Mouse (Mus musculus) c-Kit-positive CD71-negative TER-119-negative erythroid progenitor cells, embryonic 14.5 days (primary cell): ENCODE results near the gene Myo1e.

Source experiments
- DNase-seq: peaks from one replicate; pipeline ENCODE4 v3.0.0-alpha.2; 2013; ENCODE audit warnings: low read depth

Gene Myo1e

DNA sequence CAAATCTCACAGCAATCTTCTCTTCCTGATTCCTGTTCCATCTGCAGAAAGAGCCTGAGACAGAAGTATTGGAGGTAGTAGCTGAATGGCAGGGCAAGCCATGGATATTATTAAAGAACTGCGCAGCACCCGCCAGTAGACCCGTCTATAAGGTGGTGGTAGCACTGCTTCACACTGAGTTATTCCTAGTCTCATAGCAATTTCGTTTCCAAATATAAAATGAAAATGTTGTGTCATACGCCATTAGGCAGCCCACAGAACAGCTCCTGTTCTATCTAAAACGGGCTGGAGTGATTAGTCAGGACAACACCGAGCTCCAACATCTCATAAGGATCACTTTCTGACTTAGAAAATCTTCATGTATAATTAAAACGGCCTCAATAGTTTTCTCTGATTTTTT lies 157.6 kb downstream of the Myo1e start:
- DNase-seq: no peak

- no peak for DNase-seq
These were observed 158.8 kb downstream of the Myo1e start for GRCm38 (mm10) chr9:70365915-70366314.

GRCm38 (mm10) chr9:70366898-70367297 lies 159.7 kb downstream of the Myo1e start:
- DNase-seq: no peak

DNA sequence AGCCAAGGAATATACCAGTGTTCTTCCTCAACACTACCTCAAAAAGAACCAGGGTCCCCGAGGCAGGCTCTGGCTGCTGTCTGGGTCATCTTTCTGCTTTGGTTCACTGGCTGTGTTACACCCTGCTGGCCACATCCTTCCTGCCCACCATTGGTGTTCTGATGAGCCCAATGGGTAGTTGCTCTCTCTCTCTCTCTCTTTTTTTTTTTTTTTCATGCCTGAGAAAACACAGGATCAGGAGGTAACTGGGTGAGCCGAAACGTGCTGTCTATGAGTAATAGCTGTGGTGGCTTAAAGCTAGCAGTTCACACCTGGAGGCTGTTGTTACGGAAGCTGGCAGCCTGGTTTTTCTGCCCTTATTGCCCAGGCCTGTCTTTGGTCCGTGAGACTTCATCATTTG lies 164.5 kb downstream of the Myo1e start:
- no peak for DNase-seq

- no peak for DNase-seq
These were observed 172.6 kb downstream of the Myo1e start for GRCm38 (mm10) chr9:70379502-70380467.

GRCm38 (mm10) chr9:70382091-70382490 lies 174.9 kb downstream of the Myo1e start:
- DNase-seq: no peak

DNA sequence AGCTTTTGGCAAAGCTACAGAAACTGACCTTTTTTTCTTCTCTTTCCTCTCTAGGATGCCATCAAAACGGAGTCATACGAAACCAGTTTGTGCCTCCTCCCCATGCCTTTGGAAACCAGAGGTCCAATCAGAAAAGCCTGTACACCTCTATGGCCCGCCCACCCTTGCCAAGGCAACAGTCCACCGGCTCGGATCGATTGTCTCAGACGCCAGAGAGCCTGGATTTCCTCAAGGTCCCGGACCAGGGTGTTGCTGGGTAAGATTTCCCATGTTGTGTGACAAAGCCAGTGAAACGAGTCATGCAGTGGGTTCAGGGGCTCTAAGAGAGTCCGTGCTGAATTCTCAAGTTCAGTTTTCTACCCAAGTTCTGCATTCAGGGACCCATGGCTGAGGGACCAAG lies 176.6 kb downstream of the Myo1e start:
- no peak for DNase-seq

DNA sequence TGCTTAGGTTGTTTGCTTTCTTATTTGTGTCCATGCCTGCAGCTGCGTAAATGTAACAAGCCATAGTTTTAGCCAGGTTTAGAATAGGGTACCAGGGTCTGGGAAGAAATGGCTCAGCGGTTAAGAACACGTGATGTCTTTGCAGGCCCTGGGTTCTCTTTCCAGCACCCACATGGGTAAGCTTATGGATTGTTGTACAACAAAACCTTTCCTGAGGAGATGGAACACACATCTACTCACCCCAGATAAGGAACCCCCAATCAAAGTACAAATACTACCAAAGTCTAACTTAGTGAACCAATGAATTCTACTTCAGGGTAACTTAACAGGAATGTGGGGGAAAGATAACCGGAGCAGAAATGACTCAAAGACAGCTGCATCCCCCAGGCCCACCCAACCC lies 177.3 kb downstream of the Myo1e start:
- DNase-seq: no peak

GRCm38 (mm10) chr9:70384958-70385728 lies 178.0 kb downstream of the Myo1e start:
- no peak for DNase-seq

DNA sequence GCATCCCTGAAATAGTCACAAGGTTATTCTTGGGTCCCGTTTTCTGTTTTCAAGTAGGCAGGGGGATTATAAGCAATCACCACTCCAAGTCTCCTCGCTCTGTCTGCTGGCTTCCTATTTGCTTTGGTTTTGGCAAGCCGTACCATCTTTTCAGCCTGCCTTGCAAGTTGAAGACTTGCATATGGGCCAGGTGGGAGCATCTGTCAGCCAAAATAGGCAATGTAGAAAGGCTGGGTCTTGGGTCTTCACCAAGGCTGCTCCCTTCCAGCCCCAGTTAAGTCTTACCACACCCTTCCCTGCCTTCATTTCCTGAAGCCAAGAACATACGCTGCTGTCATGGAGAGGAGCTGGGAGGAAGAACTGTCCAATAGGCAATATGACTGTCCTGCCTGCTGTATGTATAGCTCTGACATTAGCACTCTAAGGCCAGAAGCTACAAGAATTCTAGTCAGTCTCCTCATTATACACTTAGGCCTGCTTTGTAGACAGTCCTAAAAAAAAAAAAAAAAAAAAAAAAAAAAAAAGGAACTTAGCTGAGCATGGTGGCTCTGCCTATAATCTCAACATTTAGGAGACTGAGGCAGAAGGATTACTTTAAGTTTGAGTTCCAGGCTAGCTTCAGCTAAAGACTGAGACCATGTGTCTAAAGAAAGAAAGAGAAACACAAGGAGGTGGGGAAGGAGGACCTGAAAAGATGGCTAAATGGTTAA lies 180.4 kb downstream of the Myo1e start:
- no peak for DNase-seq

DNA sequence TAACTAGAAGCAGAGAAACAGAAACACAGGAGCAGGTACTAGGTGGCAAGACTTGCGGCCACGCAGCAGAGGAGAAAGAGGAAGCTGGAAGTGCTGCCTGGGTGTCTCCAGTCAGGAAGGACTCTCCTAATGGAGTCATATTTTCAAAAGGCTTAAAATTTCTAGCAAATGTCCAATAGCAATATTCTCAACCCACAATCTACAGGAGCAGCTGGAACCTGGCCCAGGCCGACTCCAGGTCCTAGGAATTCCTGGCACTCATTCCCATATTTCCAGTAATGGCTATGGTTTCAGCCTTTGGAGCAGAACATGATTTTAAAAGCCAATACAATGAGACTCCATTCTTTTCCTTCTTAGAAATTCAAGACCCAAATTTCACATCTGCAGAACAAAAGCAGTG lies 182.4 kb downstream of the Myo1e start:
- DNase-seq: no peak

DNA sequence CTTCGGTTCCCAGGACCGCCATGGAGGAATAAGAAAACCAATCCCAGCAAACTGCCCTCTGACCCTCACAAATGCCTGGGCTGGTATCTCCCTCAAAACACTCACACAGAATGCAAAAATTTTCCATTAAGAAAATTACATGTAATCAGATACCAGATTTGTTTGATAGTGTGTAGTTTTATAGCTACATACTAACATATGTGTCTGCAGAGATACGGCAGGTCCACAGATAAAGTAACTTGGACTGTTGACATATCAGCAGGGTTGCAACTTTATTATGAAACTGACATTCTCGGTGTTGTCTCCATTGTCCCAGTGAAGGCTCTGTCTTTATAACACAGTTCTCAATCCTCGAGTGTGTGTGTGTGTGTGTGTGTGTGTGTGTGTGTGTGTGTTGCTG lies 183.9 kb downstream of the Myo1e start:
- no peak for DNase-seq

DNA sequence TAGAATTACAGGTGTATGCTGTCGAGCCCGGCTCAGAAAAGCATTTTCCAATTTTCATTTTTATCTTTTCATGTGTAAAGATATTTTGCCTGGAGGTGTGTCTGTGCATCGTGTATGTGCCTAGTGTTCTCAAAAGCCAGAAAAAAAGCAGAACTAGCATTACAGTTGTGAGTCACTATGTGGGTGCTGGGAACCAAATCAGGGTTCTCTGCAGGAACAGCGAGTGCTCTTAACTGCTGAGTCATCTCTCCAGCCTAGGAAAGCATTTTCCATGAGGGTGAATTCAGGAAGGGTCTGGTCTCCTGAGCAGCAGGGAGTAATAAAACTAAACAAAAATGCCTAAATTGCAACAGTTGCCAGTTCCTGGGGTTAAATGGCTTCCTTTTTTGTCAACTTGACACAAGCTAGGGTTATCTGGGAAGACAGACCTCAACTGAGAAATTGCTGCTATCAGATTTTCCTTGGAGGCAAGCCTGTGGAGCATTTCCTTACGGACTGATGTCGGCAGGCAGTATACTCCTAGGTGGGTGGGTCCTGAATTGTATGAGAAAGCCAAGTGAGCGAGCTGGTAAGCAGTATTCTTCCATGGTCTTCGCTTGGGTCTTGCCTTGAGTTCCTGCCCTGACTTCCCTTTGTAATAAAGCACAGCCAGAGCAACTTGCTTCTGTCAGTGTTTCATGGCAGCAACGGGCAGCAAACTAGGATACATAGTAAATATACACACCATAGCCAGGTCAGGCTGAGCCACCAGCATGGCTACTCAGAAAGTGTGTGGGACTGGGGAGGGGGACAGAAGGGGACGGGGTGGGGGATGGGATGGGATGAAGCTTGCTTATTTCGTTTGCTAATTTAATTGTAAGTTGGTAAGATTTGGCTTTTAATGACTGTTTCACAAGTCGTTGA lies 184.8 kb downstream of the Myo1e start:
- DNase-seq: no peak

DNA sequence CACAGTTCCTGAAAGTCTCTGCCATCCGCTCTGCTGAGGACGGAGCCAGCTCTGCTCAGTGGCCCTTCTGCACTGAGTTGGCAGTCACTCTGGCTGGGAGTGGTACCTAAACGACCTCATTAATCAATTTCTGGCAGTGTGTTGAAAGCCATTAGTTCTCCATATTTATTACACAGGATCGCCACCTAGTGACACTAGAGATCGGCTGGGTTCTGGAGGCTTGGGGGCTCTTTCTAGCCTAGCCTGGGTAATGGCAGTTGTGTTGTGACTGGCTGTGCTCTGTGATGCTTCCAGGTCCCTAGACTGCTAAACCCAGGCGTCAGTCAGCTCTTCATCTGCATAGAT lies 185.4 kb downstream of the Myo1e start:
- no peak for DNase-seq

GRCm38 (mm10) chr9:70395617-70396016 lies 188.5 kb downstream of the Myo1e start:
- DNase-seq: no peak

DNA sequence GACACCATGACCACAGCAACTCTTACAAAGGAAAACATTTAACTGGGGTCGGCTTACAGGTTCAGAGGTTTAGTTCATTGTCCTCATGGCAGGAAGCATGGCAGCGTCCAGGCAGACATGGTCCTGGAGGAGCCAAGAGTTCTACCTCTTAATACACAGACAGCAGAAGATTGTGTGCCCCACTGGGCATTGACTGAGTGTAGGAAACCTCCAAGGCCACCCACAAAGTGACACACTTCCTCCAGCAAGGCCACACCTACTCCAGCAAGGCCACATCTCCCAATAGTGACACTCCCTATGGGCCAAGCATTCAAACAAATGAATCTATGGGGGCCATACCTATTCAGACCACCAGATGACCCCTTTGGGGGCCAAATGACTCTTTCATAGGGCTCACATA lies 188.9 kb downstream of the Myo1e start:
- DNase-seq: no peak

DNA sequence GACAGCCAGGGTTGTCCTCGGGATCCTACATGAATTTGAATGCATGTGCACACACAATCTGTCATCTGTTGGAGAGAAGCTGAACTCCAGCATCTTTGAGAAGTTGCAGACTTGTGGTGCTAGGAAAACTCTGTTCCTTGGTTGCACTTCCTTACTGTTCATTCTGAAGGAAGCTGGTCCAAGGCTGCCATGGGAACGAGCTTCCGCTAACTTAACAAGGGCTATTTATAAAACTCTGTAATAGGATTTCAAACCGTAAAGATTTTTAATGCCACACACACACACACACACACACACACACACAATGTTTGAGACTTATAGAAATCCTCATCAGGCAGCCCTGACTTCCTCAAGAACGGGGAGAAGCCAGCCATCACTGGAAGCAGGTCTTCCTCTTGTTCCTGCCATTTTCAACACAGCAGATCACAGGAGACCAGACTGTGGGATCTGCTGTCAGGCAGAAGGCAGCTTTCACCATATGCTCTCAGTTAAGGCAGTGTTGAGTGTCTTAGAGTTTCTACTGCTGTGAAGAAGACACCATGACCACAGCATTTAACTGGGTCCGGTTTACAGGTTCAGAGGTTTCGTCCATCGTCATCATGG lies 194.9 kb downstream of the Myo1e start:
- DNase-seq: no peak

DNA sequence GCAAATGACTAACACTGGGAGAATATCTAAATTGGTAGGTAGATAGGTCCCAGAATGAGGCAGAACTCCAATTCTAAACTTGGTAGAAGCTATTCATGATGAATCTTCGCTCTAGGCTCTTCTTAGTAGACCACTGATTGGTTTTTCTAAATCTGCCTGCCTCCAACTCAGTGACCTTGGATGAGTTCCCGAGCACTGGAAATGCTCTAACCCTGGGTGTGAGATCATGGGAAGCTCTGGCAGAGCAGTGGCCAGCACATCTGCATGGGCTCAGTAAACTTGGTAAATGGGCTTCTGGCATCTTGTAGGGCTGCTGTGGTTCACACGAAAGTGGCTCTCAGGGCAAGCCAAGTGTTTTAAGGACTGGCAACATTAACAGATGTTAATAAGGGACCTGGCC lies 199.4 kb downstream of the Myo1e start:
- no peak for DNase-seq

DNA sequence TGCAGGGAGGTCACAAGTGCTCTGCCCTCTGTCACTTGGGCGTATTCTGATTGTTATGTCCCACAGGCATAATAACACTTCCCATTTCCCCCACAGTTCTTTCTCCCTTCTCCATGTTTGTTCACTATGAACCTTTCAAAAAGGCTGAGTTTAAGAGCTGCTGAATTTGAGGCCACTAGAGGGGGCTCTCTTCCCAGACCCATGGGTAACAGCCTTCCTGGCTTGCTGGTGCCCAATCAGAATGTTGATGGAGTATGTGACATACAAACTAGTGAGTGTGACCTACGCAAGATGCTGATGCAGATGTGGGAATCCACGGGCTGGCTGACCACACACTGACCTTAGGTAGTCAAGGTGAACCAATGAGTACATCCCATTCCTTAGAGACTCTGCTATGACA lies 201.6 kb downstream of the Myo1e start:
- no peak for DNase-seq

GRCm38 (mm10) chr9:70409743-70410142 lies 202.6 kb downstream of the Myo1e start:
- no peak for DNase-seq

DNA sequence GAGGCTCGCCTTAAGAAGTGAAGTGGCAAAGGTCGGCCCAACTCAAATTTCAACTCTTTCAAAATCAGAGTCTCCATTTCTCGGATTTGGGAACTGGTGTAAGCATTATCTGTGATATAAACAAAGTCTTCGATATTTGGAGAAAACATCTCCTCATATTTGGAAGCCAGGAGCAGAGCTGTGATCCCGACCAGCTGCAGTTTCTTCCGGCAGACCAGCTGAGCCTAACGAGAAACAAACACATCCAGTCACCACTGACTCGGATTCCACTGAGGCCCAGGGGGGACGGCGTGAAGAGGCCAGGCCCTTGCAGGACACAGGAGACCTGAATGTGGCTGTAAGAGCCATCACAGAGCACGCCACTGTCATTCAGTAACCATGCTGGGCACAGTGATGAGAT lies 203.5 kb downstream of the Myo1e start:
- no peak for DNase-seq
